Mouse (Mus musculus): Measurements from ENCODE around the gene Nop2.
A peak's percentile ranks its signal among the peaks of the same experiment; 100 is the strongest.

The Nop2 gene

DNA sequence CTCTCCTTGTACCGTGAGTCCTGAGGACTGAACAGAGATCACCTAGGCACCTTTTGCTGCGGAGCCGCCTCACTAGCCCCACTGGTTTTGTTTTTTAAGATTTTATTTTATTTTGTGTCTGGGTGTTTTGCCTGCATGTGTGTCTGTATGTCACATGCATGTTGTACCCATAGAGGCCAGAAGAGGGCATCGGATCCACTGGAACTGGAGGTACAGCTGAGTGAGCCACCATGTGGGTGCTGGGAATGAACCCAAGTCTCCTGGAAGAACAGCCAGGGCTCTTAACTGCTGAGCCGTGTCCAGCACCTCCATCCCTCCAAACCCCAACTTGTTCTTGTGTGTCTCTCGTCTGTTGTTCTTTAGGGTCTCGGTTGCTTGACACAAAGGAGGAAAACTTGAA lies 20.8 kb upstream of the Nop2 start:
- DNase-seq: peak; percentile 53

GRCm38 (mm10) chr6:125112553-125112952 lies 19.2 kb upstream of the Nop2 start:
- no peak for DNase-seq

GRCm38 (mm10) chr6:125119387-125119786 lies 12.3 kb upstream of the Nop2 start:
- peak; percentile 34 for DNase-seq

GRCm38 (mm10) chr6:125128724-125129123 lies 3.0 kb upstream of the Nop2 start:
- DNase-seq: no peak

DNA sequence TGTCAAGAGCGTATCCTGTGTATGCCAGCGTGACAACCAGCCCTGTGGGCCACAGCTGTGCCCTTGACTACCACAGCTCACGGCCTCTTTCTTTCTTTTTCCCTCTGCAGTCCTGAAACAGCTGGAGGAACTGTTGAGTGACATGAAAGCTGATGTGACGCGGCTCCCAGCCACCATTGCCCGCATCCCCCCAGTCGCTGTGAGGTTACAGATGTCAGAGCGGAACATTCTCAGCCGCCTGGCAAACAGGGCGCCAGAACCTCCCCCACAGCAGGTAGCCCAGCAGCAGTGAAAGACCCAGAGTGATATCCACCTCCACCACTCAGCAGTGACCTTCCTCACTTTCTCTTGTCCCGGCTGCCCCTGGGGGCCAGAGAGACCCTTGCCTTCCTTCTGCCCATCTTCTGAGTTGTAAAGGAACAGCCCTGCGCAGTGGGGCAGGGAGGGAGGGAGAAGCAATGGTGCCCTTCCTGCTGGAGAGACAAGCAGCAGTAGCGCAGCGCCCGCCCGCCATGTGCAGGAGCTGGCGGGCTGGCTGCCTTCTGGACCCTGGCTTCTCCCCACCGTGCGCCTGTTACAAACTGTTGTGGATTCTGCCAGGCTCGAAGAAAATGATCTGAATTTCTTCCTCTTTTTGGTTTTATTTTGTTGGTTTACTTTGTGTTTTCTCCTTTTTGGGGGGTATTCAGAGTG lies 1.9 kb upstream of the Nop2 start:
- DNase-seq: no peak

GRCm38 (mm10) chr6:125132470-125132869 lies 761 bp downstream of the Nop2 start:
- DNase-seq: no peak

DNA sequence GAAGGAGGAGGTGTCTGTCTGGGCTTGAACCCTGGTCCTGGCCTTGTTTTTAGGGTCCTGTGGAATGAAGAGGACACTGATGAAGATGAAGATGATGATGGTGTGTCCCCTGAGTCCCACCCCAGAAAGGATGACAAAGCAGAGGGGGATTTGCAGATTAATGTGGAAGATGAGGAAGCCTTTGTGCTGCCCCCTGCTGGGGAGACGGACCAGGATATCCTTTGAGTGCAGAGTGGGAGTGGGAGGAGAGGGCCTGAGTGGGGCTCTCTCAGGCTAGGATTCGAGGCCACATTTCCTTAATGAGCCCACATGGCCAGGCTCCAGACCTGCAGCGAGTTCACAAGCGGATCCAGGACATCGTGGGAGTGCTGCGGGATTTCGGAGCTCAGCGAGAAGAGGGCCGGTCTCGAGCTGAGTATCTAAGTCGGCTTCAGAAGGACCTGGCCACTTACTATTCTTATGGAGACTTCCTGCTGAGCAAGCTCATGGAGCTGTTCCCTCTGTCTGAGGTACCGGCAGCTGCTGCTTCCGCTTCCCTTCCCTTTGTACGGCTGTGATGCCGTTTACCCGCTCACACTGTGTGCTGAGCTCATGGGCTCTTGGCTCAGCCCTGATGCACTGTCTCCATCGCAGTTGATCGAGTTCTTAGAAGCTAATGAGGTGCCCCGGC lies 5.4 kb downstream of the Nop2 start:
- DNase-seq: peak; percentile 45

DNA sequence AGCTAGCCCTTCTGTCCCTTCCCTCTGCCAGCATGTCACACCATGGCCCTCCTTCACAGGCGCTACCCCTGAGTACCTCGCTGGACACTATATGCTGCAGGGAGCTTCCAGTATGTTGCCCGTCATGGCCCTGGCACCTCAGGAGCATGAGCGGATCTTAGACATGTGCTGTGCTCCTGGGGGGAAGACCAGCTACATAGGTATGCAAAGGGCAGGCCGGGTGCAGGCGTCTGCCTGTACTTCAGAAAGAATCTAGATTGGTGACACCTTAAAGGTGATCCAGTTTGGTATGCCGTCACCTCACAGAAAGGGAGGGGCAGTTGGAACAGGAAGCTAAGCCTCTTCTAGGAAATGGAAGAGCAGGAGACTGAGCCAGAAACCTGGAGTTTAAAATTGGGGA lies 8.0 kb downstream of the Nop2 start:
- DNase-seq: no peak

DNA sequence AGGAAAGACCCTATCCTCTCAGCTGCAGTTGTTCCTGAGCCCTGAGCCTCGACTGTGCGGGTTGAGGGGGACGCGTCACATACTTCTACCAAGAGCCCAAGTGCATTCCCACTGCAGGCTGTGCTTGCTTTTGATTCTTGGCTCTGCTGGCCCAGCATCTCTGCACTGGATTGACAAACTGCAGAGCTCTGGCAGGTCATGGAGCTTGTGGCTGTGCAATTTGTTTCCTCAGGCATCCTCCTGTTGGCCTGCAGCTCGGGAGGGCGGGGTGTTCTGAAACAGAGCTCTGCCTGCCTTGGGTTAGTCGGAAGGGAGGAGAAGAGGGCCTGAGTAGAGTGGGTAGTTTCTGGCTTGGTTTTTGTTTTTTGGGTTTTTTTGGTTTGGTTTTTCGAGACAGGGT lies 10.7 kb downstream of the Nop2 start:
- no peak for DNase-seq

DNA sequence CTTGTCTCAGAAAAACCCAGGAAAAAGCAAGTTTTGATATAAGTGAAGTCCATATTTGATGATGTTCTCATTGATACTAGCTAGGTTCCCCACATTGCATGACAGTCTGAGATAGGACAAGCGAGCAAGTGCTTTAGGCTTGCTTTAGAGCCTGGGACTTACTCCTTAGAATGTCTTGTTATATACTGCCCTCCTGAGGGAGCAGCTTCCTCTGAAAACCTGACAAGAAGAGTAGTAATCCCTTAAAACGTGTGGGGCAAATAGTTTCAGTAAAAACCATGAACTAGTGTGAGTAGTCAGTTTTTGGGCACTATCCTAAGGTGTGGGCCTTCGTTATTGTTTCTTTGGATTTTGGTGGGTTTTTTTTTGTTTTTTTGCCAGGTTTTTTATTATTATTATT lies 11.4 kb downstream of the Nop2 start:
- no peak for DNase-seq

DNA sequence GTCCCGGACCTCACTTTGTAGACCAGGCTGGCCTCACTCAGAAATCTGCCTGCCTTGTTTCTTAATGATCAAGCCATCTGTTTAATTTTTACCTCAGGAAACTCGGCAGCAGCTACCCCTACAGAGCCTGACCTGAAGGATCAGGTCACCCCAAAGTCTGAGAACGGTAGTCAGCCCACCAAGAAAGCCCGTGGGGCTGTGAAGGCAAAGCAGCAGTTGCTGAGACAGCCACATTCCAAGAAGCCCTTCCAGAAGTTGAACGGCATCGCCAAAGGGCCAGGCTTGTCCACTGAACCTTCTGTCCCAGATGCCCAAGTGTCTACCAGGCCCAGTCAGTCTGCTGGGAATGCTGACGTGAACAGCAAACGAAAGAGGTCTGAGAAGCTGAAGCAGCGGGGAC lies 12.2 kb downstream of the Nop2 start:
- DNase-seq: peak; percentile 31

- peak; percentile 90 for DNase-seq
Observed at GRCm38 (mm10) chr6:125145001-125145400, 13.3 kb downstream of the Nop2 start, which contains the start of gene Iffo1. Gene Iffo1 (plus strand): TSS chr6:125145241.

DNA sequence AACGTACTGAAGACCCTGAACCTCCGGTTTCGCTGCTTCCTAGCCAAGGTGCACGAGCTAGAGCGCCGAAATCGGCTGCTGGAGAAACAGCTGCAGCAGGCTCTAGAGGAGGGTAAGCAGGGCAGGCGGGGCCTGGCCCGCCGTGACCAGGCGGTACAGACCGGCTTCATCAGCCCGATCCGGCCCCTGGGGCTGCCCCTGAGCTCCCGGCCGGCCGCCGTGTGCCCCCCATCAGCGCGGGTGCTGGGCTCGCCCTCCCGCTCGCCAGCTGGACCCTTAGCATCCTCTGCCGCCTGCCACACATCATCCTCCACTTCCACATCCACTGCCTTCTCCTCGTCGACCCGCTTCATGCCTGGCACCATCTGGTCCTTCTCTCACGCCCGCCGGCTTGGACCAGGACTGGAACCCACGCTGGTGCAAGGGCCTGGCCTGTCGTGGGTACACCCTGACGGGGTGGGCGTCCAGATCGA lies 13.8 kb downstream of the Nop2 start:
- no peak for DNase-seq

- no peak for DNase-seq
Observed at GRCm38 (mm10) chr6:125146148-125146547, 14.4 kb downstream of the Nop2 start.

GRCm38 (mm10) chr6:125146797-125147196 lies 15.1 kb downstream of the Nop2 start:
- DNase-seq: peak; percentile 34

DNA sequence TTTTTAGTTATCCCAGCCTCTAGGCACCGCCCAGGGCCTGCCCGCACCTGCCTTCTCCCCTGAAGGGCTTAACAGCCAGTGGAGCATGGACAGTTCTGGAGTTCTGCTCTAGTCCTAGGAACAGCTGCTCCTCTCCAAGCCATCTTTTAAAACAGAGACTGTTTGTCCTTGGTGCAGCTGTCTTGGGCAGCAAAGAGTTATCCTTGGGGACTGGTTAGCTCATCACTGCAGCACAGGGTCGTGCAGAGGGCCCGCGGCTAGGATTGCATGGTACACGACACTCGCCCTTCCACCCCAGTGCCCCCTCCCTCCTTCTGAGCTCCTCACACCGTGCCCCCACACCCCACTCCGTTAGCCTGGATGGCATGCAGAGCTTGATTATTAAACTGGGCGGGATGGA lies 15.6 kb downstream of the Nop2 start:
- DNase-seq: no peak

GRCm38 (mm10) chr6:125148251-125148925 lies 16.7 kb downstream of the Nop2 start:
- DNase-seq: no peak

- peak; percentile 71 for DNase-seq
Observed at GRCm38 (mm10) chr6:125148926-125149568, 17.3 kb downstream of the Nop2 start.

DNA sequence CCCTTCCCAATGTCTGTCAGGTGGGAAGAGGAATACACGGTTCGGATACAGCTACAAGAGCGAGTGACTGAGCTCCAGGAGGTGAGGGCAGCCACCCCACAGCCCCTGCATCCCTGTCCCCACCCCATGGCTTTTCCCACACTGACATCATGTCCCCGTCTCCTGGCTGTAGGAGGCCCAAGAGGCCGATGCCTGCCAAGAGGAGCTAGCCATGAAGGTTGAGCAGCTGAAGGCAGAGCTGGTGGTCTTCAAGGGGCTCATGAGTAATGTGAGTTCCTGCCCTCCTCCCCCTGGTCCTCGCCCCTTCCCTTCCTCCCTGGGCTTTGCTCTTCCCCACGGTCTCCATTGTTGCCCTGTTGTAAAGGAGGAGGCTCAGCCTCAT lies 17.9 kb downstream of the Nop2 start:
- no peak for DNase-seq

GRCm38 (mm10) chr6:125152212-125153017 lies 20.7 kb downstream of the Nop2 start:
- DNase-seq: no peak

GRCm38 (mm10) chr6:125153018-125153389 lies 21.3 kb downstream of the Nop2 start:
- no peak for DNase-seq

DNA sequence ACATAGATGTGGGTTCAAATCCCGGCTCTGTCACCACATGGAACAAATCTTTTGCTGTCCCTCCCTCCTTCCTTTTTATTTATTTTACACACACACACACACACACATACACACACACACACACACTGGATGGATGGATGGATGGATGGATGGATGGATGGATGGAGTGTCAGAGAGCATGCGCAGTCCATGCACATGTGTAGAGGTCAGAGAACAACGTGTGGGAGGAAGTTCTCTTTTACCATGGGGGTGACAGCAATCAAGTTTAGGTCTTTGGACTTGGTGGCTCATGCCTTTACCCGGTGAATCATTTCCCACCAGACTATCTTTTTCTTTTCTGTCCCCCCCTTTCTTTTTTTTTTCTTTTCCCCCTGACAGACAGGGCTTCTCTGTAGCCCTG lies 22.0 kb downstream of the Nop2 start:
- DNase-seq: no peak

DNA sequence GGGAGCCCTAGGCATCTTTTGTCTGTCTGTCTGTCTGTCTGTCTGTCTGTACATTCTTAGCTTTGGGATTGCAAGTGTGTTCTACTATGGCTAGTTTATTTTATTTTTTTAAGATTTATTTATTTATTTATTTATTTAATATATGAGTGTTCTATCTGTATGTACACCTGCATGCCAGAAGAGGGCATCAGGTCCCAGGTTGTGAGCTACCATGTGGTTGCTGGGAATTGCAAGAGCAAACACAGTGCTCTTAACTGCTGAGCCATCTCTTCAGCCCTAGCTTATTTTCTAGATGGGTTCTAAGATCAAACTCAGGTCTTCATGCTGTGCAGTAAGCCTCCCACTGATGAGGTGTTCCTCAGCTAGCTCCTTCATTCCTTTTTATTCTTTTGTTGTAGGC lies 22.8 kb downstream of the Nop2 start:
- DNase-seq: no peak
